Mouse (Mus musculus) embryonic facial prominence, embryonic 14.5 days (tissue): ENCODE data around the gene Ube2m. TPM values are rescaled to one million over a fixed set of nuclear protein-coding genes. Genes with fewer than 3 reads are reported as not detected.

ENCODE experiments used
- polyA plus RNA-seq: library from polyadenylated mRNA; unstranded; fragments of >200 nt; fragmentation: Nextera tagmentation; extraction: Ambion mirVana; gene quantifications from 2 replicates; pipeline ENCODE4 v1.2.1, GENCODE M21; 2014

Gene Ube2m
- polyA plus RNA-seq, 1 experiment from 2014 or later, result 147 TPM

Other genes starting within 250 kb of the Ube2m start
- 10.1 and 11.3 TPM in 2 replicates for gene Zscan18, start 234.6 kb downstream of the Ube2m start, polyA plus RNA-seq
- 10.8 and 11.9 TPM in 2 replicates for gene Zfp329, start 219.4 kb downstream of the Ube2m start, polyA plus RNA-seq
- 34.2 and 38.0 TPM in 2 replicates for gene Zfp110, start 203.5 kb downstream of the Ube2m start, polyA plus RNA-seq
- gene Zfp128, start 157.1 kb downstream of the Ube2m start, polyA plus RNA-seq, result 4.9 and 5.3 TPM in 2 replicates
- 15.1 and 16.6 TPM in 2 replicates for gene Zscan22, start 140.5 kb downstream of the Ube2m start, polyA plus RNA-seq
- gene Rps5, start 116.0 kb downstream of the Ube2m start, polyA plus RNA-seq, result 1,364 and 1,371 TPM in 2 replicates
- 0.43 and 0.49 TPM in 2 replicates for gene Rnf225, start 110.9 kb downstream of the Ube2m start, polyA plus RNA-seq
- 9.4 and 10.9 TPM in 2 replicates for gene Zfp324, start 72.4 kb downstream of the Ube2m start, polyA plus RNA-seq
- 2.5 and 3.8 TPM in 2 replicates for gene Zfp446, start 60.4 kb downstream of the Ube2m start, polyA plus RNA-seq
- gene Slc27a5, start 40.1 kb downstream of the Ube2m start, polyA plus RNA-seq, result not detected in 2 replicates
- gene Trim28, start 39.2 kb downstream of the Ube2m start, polyA plus RNA-seq, result 321 and 352 TPM in 2 replicates
- gene Zbtb45, start 28.2 kb downstream of the Ube2m start, polyA plus RNA-seq, result 20.0 and 23.6 TPM in 2 replicates
- gene Chmp2a, start 3.5 kb downstream of the Ube2m start, polyA plus RNA-seq, result 162 and 169 TPM in 2 replicates
- gene Mzf1, start 16.5 kb upstream of the Ube2m start, polyA plus RNA-seq, result 2.9 and 4.1 TPM in 2 replicates
- not detected in 2 replicates for gene Vmn1r85, start 56.9 kb upstream of the Ube2m start, polyA plus RNA-seq
- gene Vmn1r86, start 81.6 kb upstream of the Ube2m start, polyA plus RNA-seq, result not detected in 2 replicates
- gene Vmn1r87, start 101.9 kb upstream of the Ube2m start, polyA plus RNA-seq, result not detected in 2 replicates
- not detected in 2 replicates for gene Vmn1r88, start 121.3 kb upstream of the Ube2m start, polyA plus RNA-seq
- not detected in 2 replicates for gene Vmn1r89, start 174.7 kb upstream of the Ube2m start, polyA plus RNA-seq
- 80.5 and 86.9 TPM in 2 replicates for gene Lig1, start 239.0 kb upstream of the Ube2m start, polyA plus RNA-seq
- gene Zswim9, start 240.4 kb upstream of the Ube2m start, polyA plus RNA-seq, result 3.8 and 4.2 TPM in 2 replicates